Mouse (Mus musculus) kidney, postnatal 10 days (tissue): ENCODE measurements around the gene Olfr1212.

Source experiments
- DNase-seq: peaks from one replicate; pipeline ENCODE4 v3.0.0; 2021; ENCODE audit warnings: mixed read lengths

The Olfr1212 gene

DNA sequence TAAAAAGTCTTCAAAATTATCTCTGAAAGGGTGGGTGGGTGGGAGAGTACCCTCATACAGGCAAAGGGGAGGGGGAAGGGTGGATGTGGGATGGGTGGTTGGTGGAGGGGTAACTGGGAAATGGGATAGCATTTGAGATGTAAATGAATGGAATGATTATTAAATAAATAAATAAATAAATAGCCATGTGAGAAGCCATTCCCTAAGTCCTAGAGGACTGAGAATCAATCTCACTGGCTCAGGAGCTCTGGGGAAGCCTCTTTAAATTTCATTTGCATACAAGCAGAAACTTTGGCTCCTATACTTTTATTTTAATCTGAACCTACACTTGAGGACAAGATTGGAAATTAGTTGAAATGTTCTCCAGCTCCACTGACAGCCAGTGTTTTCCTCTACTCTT lies at the start of gene Olfr1212:
TSS of gene Olfr1212 (plus strand) at position 301 of the 400 bp plus-strand sequence.
- DNase-seq: no peak

DNA sequence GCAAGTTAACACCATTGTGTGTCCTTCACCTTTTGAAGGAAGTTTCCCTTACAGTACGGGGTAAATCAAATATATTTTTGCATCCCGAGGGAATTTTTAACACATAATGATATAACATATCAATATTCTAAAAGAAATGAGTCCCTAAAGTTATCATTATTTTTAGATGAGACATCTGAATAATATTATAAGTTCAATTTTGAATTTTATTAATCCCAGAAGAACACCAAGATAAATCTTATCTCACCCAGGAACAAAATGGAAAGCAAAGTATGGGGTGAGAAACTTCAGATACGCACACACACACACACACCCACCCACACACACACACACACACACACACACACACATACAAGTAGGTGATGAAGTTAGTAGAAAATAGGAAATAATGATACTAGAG lies 38.7 kb upstream of the Olfr1212 start, which contains the start of gene Olfr1209:
TSS of gene Olfr1209 (minus strand) at position 101 of the 400 bp plus-strand sequence.
- no peak for DNase-seq

DNA sequence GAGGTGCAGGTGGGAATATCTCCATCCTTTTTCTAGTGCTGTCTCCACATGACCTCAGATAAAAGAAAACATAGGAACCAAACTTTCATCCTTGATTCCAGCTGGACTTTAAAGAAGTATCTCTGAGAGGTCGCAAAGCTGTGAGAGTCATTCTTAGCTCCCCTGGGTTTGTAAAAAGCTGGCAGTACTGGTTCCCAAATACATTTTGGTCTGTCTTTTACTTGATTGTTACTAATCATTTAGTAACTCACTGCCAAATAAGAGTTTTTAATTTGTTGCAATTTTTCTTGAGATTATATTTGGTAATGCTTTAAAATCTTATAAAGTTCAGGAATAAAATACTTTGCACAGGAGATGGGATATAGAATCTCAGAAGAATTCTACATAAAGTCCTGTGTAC lies 15.8 kb upstream of the Olfr1212 start, which contains the start of gene Olfr1211:
TSS of gene Olfr1211 (minus strand) at position 101 of the 400 bp plus-strand sequence.
- no peak for DNase-seq

DNA sequence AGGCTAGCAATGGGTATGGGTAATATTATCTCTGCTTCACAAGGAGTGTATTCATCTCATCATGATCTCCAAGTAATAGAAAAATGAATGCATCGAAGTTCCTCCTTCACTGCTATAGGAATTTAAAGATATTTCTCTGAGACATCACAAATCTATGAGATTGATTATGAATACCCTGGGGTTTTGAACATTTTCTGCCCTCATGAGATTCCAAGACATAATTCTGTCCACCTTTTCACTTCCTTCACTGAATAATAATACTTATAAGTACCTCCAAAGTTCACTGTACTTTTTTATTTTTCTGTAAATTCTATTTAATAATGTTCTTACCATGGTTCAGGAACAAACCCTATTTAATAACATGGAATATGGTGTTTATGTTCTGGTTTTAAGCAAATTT lies 26.4 kb downstream of the Olfr1212 start, which contains the start of gene Gm13762:
TSS of gene Gm13762 (minus strand) at position 101 of the 400 bp plus-strand sequence.
- no peak for DNase-seq

DNA sequence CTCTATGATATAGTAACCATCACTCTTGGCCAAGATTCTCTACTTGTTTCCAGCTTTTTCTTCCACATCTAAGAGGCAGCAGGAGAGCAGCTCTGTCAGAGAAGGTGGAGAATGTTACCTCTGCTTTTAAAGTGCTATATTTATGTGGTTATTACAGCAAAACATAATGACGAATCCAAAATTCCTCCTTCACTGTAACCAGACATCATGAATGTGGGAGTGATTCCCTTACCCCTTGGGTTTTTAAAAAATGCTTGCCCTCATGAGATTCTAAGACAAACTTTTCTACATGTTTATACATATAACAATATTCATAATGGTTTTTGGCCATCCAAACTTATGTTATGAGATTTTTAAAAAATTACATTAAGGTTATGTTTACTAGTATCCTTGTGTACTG lies 38.8 kb downstream of the Olfr1212 start, which contains the start of gene Olfr1214:
TSS of gene Olfr1214 (minus strand) at position 101 of the 400 bp plus-strand sequence.
- DNase-seq: no peak

DNA sequence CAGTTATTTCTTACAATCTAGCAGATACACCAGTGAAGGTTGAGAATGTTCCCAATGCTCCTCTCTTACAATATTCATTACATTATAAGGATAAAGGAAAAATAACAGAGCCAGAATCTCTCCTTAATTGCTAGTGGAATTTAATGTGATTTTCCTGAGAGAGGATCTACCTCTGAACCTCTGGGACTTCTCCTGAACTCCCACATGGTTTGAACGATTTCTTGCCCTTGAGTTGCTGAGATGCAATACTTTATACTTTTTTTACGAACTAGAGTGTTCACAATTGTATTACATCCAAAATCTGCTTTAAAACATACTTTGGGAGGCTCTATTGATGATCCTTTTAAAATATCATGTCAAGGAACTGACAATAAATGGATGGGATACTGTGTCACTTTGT lies 53.1 kb downstream of the Olfr1212 start, which contains the start of gene Olfr1215:
TSS of gene Olfr1215 (minus strand) at position 101 of the 400 bp plus-strand sequence.
- DNase-seq: no peak
